Mouse (Mus musculus) kidney, postnatal 14 days (tissue): Measurements from ENCODE around the gene Fbxo34.

ENCODE experiments used
- DNase-seq: peaks from one replicate; pipeline ENCODE4 v3.0.0; 2022; ENCODE audit warnings: mixed read lengths

Fbxo34 gene

GRCm38 (mm10) chr14:47473891-47474290 lies 23.7 kb downstream of the Fbxo34 start:
- peak; percentile 17 for DNase-seq

GRCm38 (mm10) chr14:47474571-47475254 lies 24.5 kb downstream of the Fbxo34 start:
- no peak for DNase-seq

- DNase-seq, result no peak
These were observed 26.0 kb downstream of the Fbxo34 start for GRCm38 (mm10) chr14:47476266-47476665.

- no peak for DNase-seq
These were observed 27.5 kb downstream of the Fbxo34 start for GRCm38 (mm10) chr14:47477711-47478110.

- no peak for DNase-seq
These were observed 32.0 kb downstream of the Fbxo34 start for GRCm38 (mm10) chr14:47482200-47482599.

- no peak for DNase-seq
These were observed 32.9 kb downstream of the Fbxo34 start for GRCm38 (mm10) chr14:47483099-47483498.

- DNase-seq, result no peak
These were observed 38.5 kb downstream of the Fbxo34 start for GRCm38 (mm10) chr14:47488732-47489131.

- peak; percentile 33 for DNase-seq
These were observed 39.3 kb downstream of the Fbxo34 start for GRCm38 (mm10) chr14:47489310-47490097.

- no peak for DNase-seq
These were observed 40.5 kb downstream of the Fbxo34 start for GRCm38 (mm10) chr14:47490732-47491131.

GRCm38 (mm10) chr14:47493592-47494361 lies 43.6 kb downstream of the Fbxo34 start:
- DNase-seq, result no peak

GRCm38 (mm10) chr14:47495951-47496350 lies 45.7 kb downstream of the Fbxo34 start:
- no peak for DNase-seq

- DNase-seq, result no peak
These were observed 46.9 kb downstream of the Fbxo34 start for GRCm38 (mm10) chr14:47497166-47497565.

- no peak for DNase-seq
These were observed 48.4 kb downstream of the Fbxo34 start for GRCm38 (mm10) chr14:47498632-47499031.

GRCm38 (mm10) chr14:47504036-47504435 lies 53.8 kb downstream of the Fbxo34 start:
- no peak for DNase-seq

GRCm38 (mm10) chr14:47506676-47507075 lies 56.5 kb downstream of the Fbxo34 start:
- no peak for DNase-seq

- no peak for DNase-seq
These were observed 57.8 kb downstream of the Fbxo34 start for GRCm38 (mm10) chr14:47508035-47508434.

- DNase-seq, result no peak
These were observed 60.0 kb downstream of the Fbxo34 start for GRCm38 (mm10) chr14:47510244-47510643.

- DNase-seq, result no peak
These were observed 63.4 kb downstream of the Fbxo34 start for GRCm38 (mm10) chr14:47513606-47514005.

GRCm38 (mm10) chr14:47514816-47515453 lies 64.7 kb downstream of the Fbxo34 start:
- peak; percentile 53 for DNase-seq

- DNase-seq, result no peak
These were observed 65.4 kb downstream of the Fbxo34 start for GRCm38 (mm10) chr14:47515636-47516035.

- DNase-seq, result no peak
These were observed 66.5 kb downstream of the Fbxo34 start for GRCm38 (mm10) chr14:47516755-47517154.

- DNase-seq, result peak; percentile 32
These were observed 68.4 kb downstream of the Fbxo34 start for GRCm38 (mm10) chr14:47518619-47519018.
